Mouse (Mus musculus): ENCODE measurements around the gene Arid1b. TPM values are rescaled to one million over a fixed set of nuclear protein-coding genes. Genes with fewer than 3 reads are reported as not detected.
A peak's percentile ranks its signal among the peaks of the same experiment; 100 is the strongest.

Arid1b gene
- polyA plus RNA-seq, 1 experiment from 2014 or later, result 2.9 TPM

- Histone ChIP-seq H3K27ac (replicated peaks) (no peak overlapping the region), H3K4me3 (replicated peaks) (no peak overlapping the region), H3K9me3 (replicated peaks) (no peaks in the 10 kb centered on the region)
These were observed 234.0 kb downstream of the Arid1b start for GRCm38 (mm10) chr17:5227950-5228615.

GRCm38 (mm10) chr17:5228616-5229250 is 234.6 kb downstream of the Arid1b start:
- H3K4me1 ChIP-seq (replicated peaks), result peaks cover 23% of the 10 kb centered on the region
- H3K27me3 ChIP-seq, result no peaks in the 10 kb centered on the region
- H3K27ac ChIP-seq (replicated peaks), result no peak overlapping the region
- WGBS (ENCODE audit: insufficient replicate concordance), result 70% methylated on average over 6 of the region's 6 CpGs
- H3K4me2 ChIP-seq, result no peak overlapping the region
- no peak overlapping the region for H3K9ac ChIP-seq
- H3K4me3 ChIP-seq (replicated peaks), result no peak overlapping the region
- no peaks in the 10 kb centered on the region for H3K36me3 ChIP-seq (replicated peaks)
- ATAC-seq (ENCODE audit: insufficient read depth), result no peak
- no peaks in the 10 kb centered on the region for H3K9me3 ChIP-seq (replicated peaks)

More at GRCm38 (mm10) chr17:5227950-5228615, 234.0 kb downstream of the Arid1b start:
- Histone ChIP-seq H3K4me2 (no peak overlapping the region), H3K36me3 (replicated peaks) (no peaks in the 10 kb centered on the region), H3K27me3 (no peaks in the 10 kb centered on the region), H3K4me1 (replicated peaks) (peaks cover 23% of the 10 kb centered on the region), H3K9ac (no peak overlapping the region)
- WGBS (ENCODE audit: insufficient replicate concordance), result 59% methylated on average over 14 of the region's 14 CpGs
- ATAC-seq (ENCODE audit: insufficient read depth), result no peak

DNA sequence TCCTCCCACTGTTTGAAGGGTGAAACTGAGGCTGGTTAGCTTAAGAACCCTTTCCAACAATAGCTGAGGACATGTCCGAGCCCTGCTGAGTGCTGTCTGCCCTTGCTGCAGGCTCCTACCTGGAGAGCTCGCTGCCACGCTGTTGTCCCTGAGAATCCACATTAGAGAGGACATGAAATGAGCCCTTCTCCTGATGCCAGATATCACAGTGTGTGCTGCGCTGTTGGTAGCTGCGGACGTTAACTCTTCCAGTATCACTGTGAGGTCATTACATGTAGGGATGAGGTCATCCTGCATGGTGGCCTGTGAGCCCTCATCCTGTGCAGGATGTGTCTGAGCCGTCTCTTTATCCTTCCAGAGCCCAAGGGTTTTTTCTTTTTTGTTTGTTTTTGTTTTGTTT is 235.9 kb downstream of the Arid1b start:
- 72% methylated on average over 7 of the region's 7 CpGs for WGBS (ENCODE audit: insufficient replicate concordance)
- H3K4me1 ChIP-seq (replicated peaks), result peaks cover 20% of the 10 kb centered on the region
- no peak overlapping the region for H3K4me3 ChIP-seq (replicated peaks)

GRCm38 (mm10) chr17:5232180-5232579 is 238.0 kb downstream of the Arid1b start:
- no peaks in the 10 kb centered on the region for H3K36me3 ChIP-seq (replicated peaks)
- ATAC-seq (ENCODE audit: insufficient read depth), result peak; percentile 34; the same call in 1 of the 2 replicates
- WGBS (ENCODE audit: insufficient replicate concordance), result 24% methylated on average over 2 of the region's 2 CpGs
- peaks cover 6% of the 10 kb centered on the region; the same call in 1 of the 2 replicates for H3K4me1 ChIP-seq (replicated peaks)
- H3K9ac ChIP-seq, result no peak overlapping the region
- no peak overlapping the region for H3K4me2 ChIP-seq
- H3K9me3 ChIP-seq (replicated peaks), result no peaks in the 10 kb centered on the region
- H3K27me3 ChIP-seq, result no peaks in the 10 kb centered on the region
- no peak overlapping the region for H3K27ac ChIP-seq (replicated peaks)
- H3K4me3 ChIP-seq (replicated peaks), result no peak overlapping the region

More for the DNA sequence above, 235.9 kb downstream of the Arid1b start:
- H3K27me3 ChIP-seq, result no peaks in the 10 kb centered on the region
- H3K27ac ChIP-seq (replicated peaks), result no peak overlapping the region
- no peak overlapping the region for H3K4me2 ChIP-seq
- ATAC-seq (ENCODE audit: insufficient read depth), result no peak
- H3K9ac ChIP-seq, result no peak overlapping the region
- no peaks in the 10 kb centered on the region for H3K36me3 ChIP-seq (replicated peaks)
- no peaks in the 10 kb centered on the region for H3K9me3 ChIP-seq (replicated peaks)

DNA sequence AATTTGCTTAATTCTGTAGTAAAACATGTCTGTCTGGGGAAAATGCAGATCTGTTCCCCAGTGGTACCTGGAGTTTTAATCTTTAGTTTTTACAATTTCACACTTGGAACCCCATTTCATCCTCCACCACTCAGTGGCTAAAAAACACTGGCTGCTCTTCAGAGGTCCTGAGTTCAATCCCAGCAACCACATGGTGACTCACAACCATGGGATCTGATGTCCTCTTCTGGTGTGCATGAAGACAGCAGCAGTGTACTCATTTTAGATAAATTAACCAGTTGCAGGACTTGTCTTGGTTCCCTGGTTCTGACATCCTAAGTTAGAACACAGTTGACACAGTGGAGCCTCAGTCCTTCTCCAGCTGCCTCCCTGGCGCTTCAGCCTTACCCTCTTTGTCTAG is 239.9 kb downstream of the Arid1b start:
- 100% methylated on average over 1 of the region's 1 CpGs for WGBS (ENCODE audit: insufficient replicate concordance)
- no peak overlapping the region for H3K27ac ChIP-seq (replicated peaks)
- H3K9ac ChIP-seq, result no peak overlapping the region
- no peaks in the 10 kb centered on the region for H3K27me3 ChIP-seq
- H3K4me3 ChIP-seq (replicated peaks), result no peak overlapping the region
- no peaks in the 10 kb centered on the region for H3K9me3 ChIP-seq (replicated peaks)
- no peak overlapping the region for H3K4me2 ChIP-seq
- ATAC-seq (ENCODE audit: insufficient read depth), result no peak
- peaks cover 12% of the 10 kb centered on the region for H3K4me1 ChIP-seq (replicated peaks)
- no peaks in the 10 kb centered on the region for H3K36me3 ChIP-seq (replicated peaks)

GRCm38 (mm10) chr17:5235057-5235456 is 240.9 kb downstream of the Arid1b start:
- Histone ChIP-seq H3K9ac (no peak overlapping the region), H3K27ac (replicated peaks) (no peak overlapping the region), H3K36me3 (replicated peaks) (no peaks in the 10 kb centered on the region), H3K9me3 (replicated peaks) (no peaks in the 10 kb centered on the region), H3K27me3 (no peaks in the 10 kb centered on the region), H3K4me1 (replicated peaks) (peaks cover 15% of the 10 kb centered on the region), H3K4me2 (no peak overlapping the region), H3K4me3 (replicated peaks) (no peak overlapping the region)
- WGBS (ENCODE audit: insufficient replicate concordance), result 80% methylated on average over 9 of the region's 9 CpGs
- no peak for ATAC-seq (ENCODE audit: insufficient read depth)

- ATAC-seq (ENCODE audit: insufficient read depth), result no peak
These were observed 243.6 kb downstream of the Arid1b start for GRCm38 (mm10) chr17:5237765-5238164.

GRCm38 (mm10) chr17:5238387-5239245 is 244.5 kb downstream of the Arid1b start:
- ATAC-seq (ENCODE audit: insufficient read depth), result peak; percentile 25; the same call in 1 of the 2 replicates
- no peaks in the 10 kb centered on the region for H3K9me3 ChIP-seq (replicated peaks)
- H3K9ac ChIP-seq, result no peak overlapping the region
- H3K4me1 ChIP-seq (replicated peaks), result peaks cover 15% of the 10 kb centered on the region
- no peaks in the 10 kb centered on the region for H3K27me3 ChIP-seq
- 25% methylated on average over 16 of the region's 16 CpGs for WGBS (ENCODE audit: insufficient replicate concordance)
- H3K4me3 ChIP-seq (replicated peaks), result no peak overlapping the region
- H3K27ac ChIP-seq (replicated peaks), result no peak overlapping the region; the same call in 1 of the 2 replicates
- H3K4me2 ChIP-seq, result peak overlapping the region; percentile 27
- H3K36me3 ChIP-seq (replicated peaks), result no peaks in the 10 kb centered on the region

More at GRCm38 (mm10) chr17:5237765-5238164, 243.6 kb downstream of the Arid1b start:
- Histone ChIP-seq H3K4me3 (replicated peaks) (no peak overlapping the region), H3K36me3 (replicated peaks) (no peaks in the 10 kb centered on the region), H3K9ac (no peak overlapping the region), H3K9me3 (replicated peaks) (no peaks in the 10 kb centered on the region), H3K27me3 (no peaks in the 10 kb centered on the region), H3K4me1 (replicated peaks) (peaks cover 15% of the 10 kb centered on the region), H3K27ac (replicated peaks) (no peak overlapping the region), H3K4me2 (no peak overlapping the region)
- 63% methylated on average over 3 of the region's 3 CpGs for WGBS (ENCODE audit: insufficient replicate concordance)

GRCm38 (mm10) chr17:5244526-5244925 is 250.4 kb downstream of the Arid1b start:
- 77% methylated on average over 2 of the region's 2 CpGs for WGBS (ENCODE audit: insufficient replicate concordance)
- Histone ChIP-seq H3K27me3 (no peaks in the 10 kb centered on the region), H3K36me3 (replicated peaks) (no peaks in the 10 kb centered on the region), H3K4me2 (no peak overlapping the region), H3K9ac (no peak overlapping the region), H3K4me1 (replicated peaks) (peaks cover 24% of the 10 kb centered on the region), H3K4me3 (replicated peaks) (no peak overlapping the region), H3K9me3 (replicated peaks) (no peaks in the 10 kb centered on the region), H3K27ac (replicated peaks) (no peak overlapping the region)
- ATAC-seq (ENCODE audit: insufficient read depth), result no peak

- no peak overlapping the region for H3K4me2 ChIP-seq
- no peak overlapping the region for H3K27ac ChIP-seq (replicated peaks)
- no peaks in the 10 kb centered on the region for H3K9me3 ChIP-seq (replicated peaks)
- no peaks in the 10 kb centered on the region for H3K27me3 ChIP-seq
- no peak overlapping the region for H3K9ac ChIP-seq
- peaks cover 29% of the 10 kb centered on the region for H3K4me1 ChIP-seq (replicated peaks)
- no peaks in the 10 kb centered on the region for H3K36me3 ChIP-seq (replicated peaks)
- ATAC-seq (ENCODE audit: insufficient read depth), result no peak
- 71% methylated on average over 11 of the region's 11 CpGs for WGBS (ENCODE audit: insufficient replicate concordance)
- no peak overlapping the region for H3K4me3 ChIP-seq (replicated peaks)
These were observed 252.6 kb downstream of the Arid1b start for GRCm38 (mm10) chr17:5246688-5247087.

GRCm38 (mm10) chr17:5247247-5247646 is 253.1 kb downstream of the Arid1b start:
- H3K27ac ChIP-seq (replicated peaks), result no peak overlapping the region
- H3K4me1 ChIP-seq (replicated peaks), result peaks cover 29% of the 10 kb centered on the region
- no peak overlapping the region for H3K4me2 ChIP-seq
- no peaks in the 10 kb centered on the region for H3K27me3 ChIP-seq
- 69% methylated on average over 7 of the region's 7 CpGs for WGBS (ENCODE audit: insufficient replicate concordance)
- H3K36me3 ChIP-seq (replicated peaks), result no peaks in the 10 kb centered on the region
- no peak overlapping the region for H3K9ac ChIP-seq
- H3K4me3 ChIP-seq (replicated peaks), result no peak overlapping the region
- no peak for ATAC-seq (ENCODE audit: insufficient read depth)
- H3K9me3 ChIP-seq (replicated peaks), result no peaks in the 10 kb centered on the region

All from liver, embryonic 15.5 days (tissue).